Mouse (Mus musculus) heart, embryonic 14.5 days (tissue): Measurements from ENCODE around the gene Islr. TPM values are rescaled to one million over a fixed set of nuclear protein-coding genes. Genes with fewer than 3 reads are reported as not detected.
A peak's percentile ranks its signal among the peaks of the same experiment; 100 is the strongest.

Experiments used
- ATAC-seq: fragments of 200-750 bp; cut with Nextera tagmentation; 2 replicates; pipeline ENCODE4 v1.8.0; 2017; ENCODE audit warnings: low read depth, moderate TSS enrichment; ENCODE audit not compliant: insufficient number of reproducible peaks, insufficient read depth, low FRiP score
- H3K27ac ChIP-seq, 2 experiments: fragments of 200-500 bp in 1 of 2; fragments of 300-500 bp in 1 of 2; sonication (generic) in 1 of 2; replicated peaks in 1 of 2; 2 replicates each; pipeline ENCODE4 v1.5.1; 2012 to 2014; ENCODE audit warnings: low read depth in 2 of 2, low read length in 2 of 2, control low read depth in 1 of 2, mild to moderate bottlenecking in 1 of 2, mixed read lengths in 1 of 2; ENCODE audit not compliant: control insufficient read depth in 1 of 2, insufficient read depth in 1 of 2
- H3K27me3 ChIP-seq: fragments of 300-500 bp; sonication (generic); 2 replicates; pipeline ENCODE4 v1.6.1; 2014; ENCODE audit warnings: mild to moderate bottlenecking, low read length, control low read depth; ENCODE audit not compliant: control insufficient read depth, insufficient read depth
- H3K36me3 ChIP-seq: fragments of 300-500 bp; sonication (generic); 2 replicates; pipeline ENCODE4 v1.6.1; 2014; ENCODE audit warnings: mild to moderate bottlenecking, control low read depth, low read length, mixed read lengths; ENCODE audit not compliant: control insufficient read depth, insufficient read depth
- H3K4me1 ChIP-seq, 2 experiments: fragments of 200-500 bp in 1 of 2; fragments of 300-500 bp in 1 of 2; sonication (generic) in 1 of 2; 2 replicates each; pipeline ENCODE4 v1.6.1; 2012 to 2014; ENCODE audit warnings: low read length in 2 of 2, control low read depth in 1 of 2, mixed read lengths in 1 of 2; ENCODE audit not compliant: control insufficient read depth in 2 of 2, insufficient read depth in 2 of 2
- H3K4me2 ChIP-seq: fragments of 300-500 bp; sonication (generic); 2 replicates; pipeline ENCODE4 v1.6.1; 2014; ENCODE audit warnings: mild to moderate bottlenecking, low read length
- H3K4me3 ChIP-seq, 2 experiments: fragments of 200-500 bp in 1 of 2; fragments of 300-500 bp in 1 of 2; sonication (generic) in 1 of 2; 2 replicates each; pipeline ENCODE4 v1.5.1; 2012 to 2014; ENCODE audit warnings: low read length in 2 of 2, mild to moderate bottlenecking in 2 of 2, control low read depth in 1 of 2, low read depth in 1 of 2, moderate library complexity in 1 of 2; ENCODE audit not compliant: control insufficient read depth in 1 of 2, insufficient read depth in 1 of 2
- H3K9ac ChIP-seq: fragments of 300-500 bp; sonication (generic); 2 replicates; pipeline ENCODE4 v1.6.1; 2014; ENCODE audit warnings: mild to moderate bottlenecking, low read length
- H3K9me3 ChIP-seq: fragments of 300-500 bp; sonication (generic); 2 replicates; pipeline ENCODE4 v1.6.1; 2016; ENCODE audit warnings: low read length, control low read depth; ENCODE audit not compliant: control insufficient read depth
- WGBS: fragments of 180-500 bp; shearing (Covaris S2); extraction: QIAGEN DNeasy Blood & Tissue Kit; methylation state at CpG from one replicate; pipeline ENCODE4 v1.1.7; 2014; 5-methylcytosine and 5-hydroxymethylcytosine counted together
- polyA plus RNA-seq: library from polyadenylated mRNA; unstranded; fragments of >200 nt; fragmentation: Nextera tagmentation; extraction: Ambion mirVana; gene quantifications from 2 replicates; pipeline ENCODE4 v1.2.1, GENCODE M21; 2014

Islr gene
- polyA plus RNA-seq, 1 experiment from 2014 or later, result 15.6 TPM

DNA sequence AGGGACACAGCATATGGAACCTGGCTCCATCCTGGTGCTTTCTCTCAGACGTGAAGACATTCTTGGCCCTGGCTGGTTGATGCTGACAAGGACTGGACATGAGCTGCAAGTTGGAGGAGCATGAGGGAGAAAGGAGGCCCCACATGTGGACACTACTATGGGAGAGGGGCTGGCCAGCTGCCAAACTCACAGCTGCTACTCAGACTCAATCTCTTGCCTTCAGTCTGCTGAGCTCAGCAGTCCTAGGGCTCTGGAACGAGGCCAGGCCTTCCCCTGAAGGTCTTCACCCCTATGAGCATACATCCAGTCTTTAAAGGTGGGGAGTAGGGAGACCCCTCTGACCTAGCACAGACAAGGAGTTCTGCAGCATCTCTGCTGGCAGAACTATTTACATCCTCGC is 48.7 kb downstream of the Islr start:
- Histone ChIP-seq H3K9me3 (no peaks in the 10 kb centered on the region), H3K27ac (no peak overlapping the region), H3K4me1 (peaks cover 28 to 39% of the 10 kb centered on the region in 2 experiments)

DNA sequence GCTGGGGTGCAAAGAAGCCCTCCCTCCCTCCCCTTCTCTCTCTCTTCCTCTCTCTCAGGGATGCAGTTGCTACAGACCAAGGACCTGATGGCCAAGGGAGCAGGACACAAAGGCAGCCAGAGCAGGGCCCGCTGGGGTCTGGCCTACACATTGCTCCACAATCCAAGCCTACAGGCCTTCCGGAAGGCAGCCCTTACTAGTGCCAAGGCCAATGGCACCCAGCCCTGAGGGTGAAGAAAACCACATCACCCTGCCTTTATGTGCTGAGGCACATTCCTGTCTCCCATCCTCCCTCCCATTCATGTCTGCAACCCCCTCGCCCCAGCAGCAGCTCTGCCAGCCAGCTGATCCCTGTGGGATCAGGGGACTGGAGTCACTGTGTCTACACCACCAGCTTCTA is 51.0 kb downstream of the Islr start:
- WGBS, result 74% methylated on average over 3 of the region's 3 CpGs
- Histone ChIP-seq H3K4me1 (peaks cover 16 to 17% of the 10 kb centered on the region in 2 experiments), H3K27me3 (no peaks in the 10 kb centered on the region; the same call in 1 of the 2 replicates), H3K9me3 (no peaks in the 10 kb centered on the region), H3K4me3 (no peak overlapping the region), H3K36me3 (no peaks in the 10 kb centered on the region), H3K27ac (0 out of 4 replicates have a peak overlapping the region, but pooled peaks of 1 of the 2 experiments have one; percentile 17), H3K4me2 (no peak overlapping the region), H3K9ac (no peak overlapping the region)
- no peak for ATAC-seq

More for the DNA sequence above, 48.7 kb downstream of the Islr start:
- peak; percentile 29; the same call in 1 of the 2 replicates for ATAC-seq
- no peak overlapping the region for H3K4me2 ChIP-seq
- no peaks in the 10 kb centered on the region for H3K27me3 ChIP-seq
- 29% methylated on average over 3 of the region's 3 CpGs for WGBS
- H3K4me3 ChIP-seq, result no peak overlapping the region
- H3K36me3 ChIP-seq, result no peaks in the 10 kb centered on the region
- no peak overlapping the region for H3K9ac ChIP-seq

DNA sequence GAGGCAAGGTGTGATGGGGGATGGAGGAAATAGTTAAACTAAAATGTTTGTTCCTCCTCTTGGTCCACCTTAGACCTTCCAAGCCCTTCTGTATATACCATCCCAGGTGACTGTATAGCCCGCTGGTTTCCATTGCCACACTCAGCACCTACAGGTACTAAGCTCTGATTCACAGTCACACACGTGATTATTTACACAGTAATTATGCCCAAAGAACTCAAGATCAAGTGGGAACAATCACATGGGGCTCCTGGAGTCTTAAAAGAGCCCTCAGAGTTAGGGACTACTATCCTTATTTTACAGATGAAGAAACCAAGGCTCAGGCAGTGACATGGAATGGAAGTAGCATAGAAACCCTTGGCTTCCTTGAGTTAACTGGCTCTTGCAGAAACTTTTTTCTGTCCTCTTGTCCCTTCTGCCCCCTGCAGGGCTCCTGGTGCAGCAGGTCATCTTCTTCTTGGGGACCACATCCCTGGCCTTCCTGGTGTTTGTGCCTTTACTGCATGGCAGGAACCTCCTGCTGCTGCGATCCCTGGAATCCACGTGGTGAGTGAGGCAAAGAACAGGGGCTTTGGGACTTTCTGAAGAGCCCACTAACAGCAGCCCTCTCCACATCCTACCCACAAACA is 53.3 kb downstream of the Islr start:
- no peak overlapping the region for H3K9ac ChIP-seq
- peaks cover 10 to 15% of the 10 kb centered on the region in 2 experiments; a peak in 3 of 4 replicates for H3K4me1 ChIP-seq
- no peak overlapping the region for H3K4me2 ChIP-seq
- H3K9me3 ChIP-seq, result no peaks in the 10 kb centered on the region
- no peaks in the 10 kb centered on the region for H3K36me3 ChIP-seq
- WGBS, result 61% methylated on average over 4 of the region's 4 CpGs
- peaks cover 5% of the 10 kb centered on the region; the same call in 1 of the 2 replicates for H3K27me3 ChIP-seq
- H3K4me3 ChIP-seq, result no peak overlapping the region
- H3K27ac ChIP-seq, result no peak overlapping the region
- ATAC-seq, result no peak

DNA sequence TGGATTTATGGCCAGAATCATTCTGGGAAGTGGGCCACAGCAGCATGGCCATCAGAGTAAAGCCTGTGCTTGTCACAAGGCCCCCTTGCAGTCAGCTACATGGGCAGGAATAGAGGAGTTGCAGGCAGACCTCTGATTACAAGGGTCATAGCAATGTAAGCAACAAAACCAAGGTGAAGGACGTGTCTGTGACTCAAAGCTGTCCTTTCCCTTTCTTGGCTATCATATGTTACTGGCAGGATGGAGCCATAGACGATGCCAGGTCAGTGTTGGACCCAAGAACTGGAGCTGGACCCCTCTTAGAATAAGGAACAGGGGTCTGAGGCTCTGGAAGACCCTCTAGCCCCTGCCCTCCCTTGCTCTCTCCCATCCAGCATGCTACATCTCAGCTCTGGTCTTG is 55.3 kb downstream of the Islr start:
- no peaks in the 10 kb centered on the region for H3K9me3 ChIP-seq
- 51% methylated on average over 2 of the region's 2 CpGs for WGBS
- no peak overlapping the region for H3K4me2 ChIP-seq
- H3K27ac ChIP-seq, result no peak overlapping the region
- peaks cover 3 to 6% of the 10 kb centered on the region in 2 experiments; a peak in 3 of 4 replicates for H3K4me1 ChIP-seq
- peaks cover 5% of the 10 kb centered on the region; the same call in 1 of the 2 replicates for H3K27me3 ChIP-seq
- no peak for ATAC-seq
- no peak overlapping the region for H3K4me3 ChIP-seq
- no peak overlapping the region for H3K9ac ChIP-seq
- H3K36me3 ChIP-seq, result no peaks in the 10 kb centered on the region

DNA sequence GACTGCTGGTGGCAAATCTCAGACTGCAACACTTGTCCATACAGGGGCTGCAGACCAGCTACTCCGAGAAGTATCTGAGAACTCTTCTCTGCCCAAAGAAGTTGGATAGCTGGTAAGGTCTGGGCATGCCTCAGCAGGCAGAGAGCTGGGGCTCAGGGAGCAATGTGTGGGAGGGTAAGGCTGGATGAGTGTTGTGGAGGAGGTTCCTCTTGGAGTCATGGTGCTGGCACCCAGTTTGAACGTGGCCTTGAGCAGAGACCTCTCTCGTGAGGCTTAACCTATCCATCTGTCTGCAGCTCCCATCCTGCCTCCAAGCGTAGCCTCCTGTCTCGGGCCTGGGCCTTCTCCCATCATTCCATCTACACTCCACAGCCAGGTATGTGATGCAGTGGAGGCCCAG is 58.7 kb downstream of the Islr start:
- Histone ChIP-seq H3K9ac (no peak overlapping the region), H3K27me3 (peaks cover 21% of the 10 kb centered on the region; the same call in 1 of the 2 replicates), H3K27ac (no peak overlapping the region), H3K4me3 (no peak overlapping the region), H3K4me2 (no peak overlapping the region), H3K4me1 (peaks cover 0 to 3% of the 10 kb centered on the region in 2 experiments; a peak in 2 of 4 replicates), H3K36me3 (no peaks in the 10 kb centered on the region), H3K9me3 (no peaks in the 10 kb centered on the region)
- ATAC-seq, result no peak
- WGBS, result 79% methylated on average over 5 of the region's 5 CpGs

DNA sequence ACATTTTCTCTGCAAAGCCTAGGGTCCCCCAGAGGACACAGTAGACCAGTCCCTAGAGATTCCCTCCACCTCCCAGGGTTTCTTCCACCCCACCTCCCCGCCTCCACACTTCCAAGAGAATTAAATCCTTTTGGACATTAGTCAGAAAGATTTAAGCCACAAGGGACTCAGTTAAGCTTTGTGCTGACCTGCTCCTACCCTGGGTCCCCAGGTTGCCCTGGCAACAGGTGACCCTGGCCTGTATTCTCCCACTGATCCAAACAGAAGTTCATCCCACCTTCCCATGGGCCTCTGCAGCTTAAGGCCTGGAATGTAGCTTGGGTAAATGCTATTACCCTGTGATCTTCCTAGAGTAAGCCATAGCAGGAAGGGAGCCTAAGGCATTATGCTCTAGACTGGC is 59.4 kb downstream of the Islr start:
- H3K27me3 ChIP-seq, result peaks cover 21% of the 10 kb centered on the region; the same call in 1 of the 2 replicates
- H3K4me3 ChIP-seq, result no peak overlapping the region
- H3K4me2 ChIP-seq, result no peak overlapping the region
- no peaks in the 10 kb centered on the region for H3K9me3 ChIP-seq
- no peak overlapping the region for H3K9ac ChIP-seq
- no peaks in the 10 kb centered on the region for H3K36me3 ChIP-seq
- H3K27ac ChIP-seq, result no peak overlapping the region
- ATAC-seq, result no peak
- H3K4me1 ChIP-seq, result peaks cover 0 to 6% of the 10 kb centered on the region in 2 experiments; a peak in 2 of 4 replicates
- WGBS, result 78% methylated on average over 1 of the region's 1 CpGs

DNA sequence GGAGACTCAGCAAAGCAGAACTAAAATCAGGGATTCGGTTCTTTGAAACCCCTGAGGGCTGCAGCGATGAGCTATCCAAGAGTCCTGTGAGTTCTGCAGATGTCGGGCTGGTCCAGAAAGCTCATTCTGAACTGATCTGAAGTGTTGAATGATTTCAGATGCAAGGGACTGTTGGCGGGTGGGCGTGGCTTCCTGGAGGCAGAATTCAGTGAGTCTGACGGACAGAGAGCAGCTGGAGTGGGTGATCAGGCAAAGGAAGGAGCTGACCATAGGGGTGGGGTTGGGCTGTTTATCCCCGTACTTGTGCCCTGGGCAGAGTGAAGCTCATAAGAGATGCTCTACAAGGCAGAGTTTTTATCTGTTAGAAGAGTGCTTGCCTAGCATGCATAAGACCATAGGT is 60.7 kb downstream of the Islr start:
- WGBS, result 27% methylated on average over 7 of the region's 7 CpGs
- H3K4me3 ChIP-seq, result no peak overlapping the region
- no peaks in the 10 kb centered on the region for H3K9me3 ChIP-seq
- H3K27me3 ChIP-seq, result peaks cover 21% of the 10 kb centered on the region; the same call in 1 of the 2 replicates
- H3K27ac ChIP-seq, result no peak overlapping the region
- no peak overlapping the region for H3K9ac ChIP-seq
- H3K4me1 ChIP-seq, result peaks cover 0 to 6% of the 10 kb centered on the region in 2 experiments; a peak in 2 of 4 replicates
- no peak overlapping the region for H3K4me2 ChIP-seq
- ATAC-seq, result no peak
- no peaks in the 10 kb centered on the region for H3K36me3 ChIP-seq
